Mouse (Mus musculus): Measurements from ENCODE around the gene Dnm3. TPM values are rescaled to one million over a fixed set of nuclear protein-coding genes. Genes with fewer than 3 reads are reported as not detected.
A peak's percentile ranks its signal among the peaks of the same experiment; 100 is the strongest.

Gene Dnm3
- total RNA-seq, 1 experiment from 2014 or later: 13.4 TPM

GRCm38 (mm10) chr1:162018601-162018977, 459.2 kb downstream of the Dnm3 start:
- DNase-seq: no peak

GRCm38 (mm10) chr1:162017975-162018600, 459.7 kb downstream of the Dnm3 start:
- DNase-seq: no peak

- DNase-seq: no peak
Measured at GRCm38 (mm10) chr1:162016982-162017381, 460.9 kb downstream of the Dnm3 start.

- no peak for DNase-seq
Measured at GRCm38 (mm10) chr1:162015247-162015862, 462.5 kb downstream of the Dnm3 start.

GRCm38 (mm10) chr1:162013561-162013960, 464.3 kb downstream of the Dnm3 start:
- DNase-seq: no peak

GRCm38 (mm10) chr1:162011523-162012245, 466.1 kb downstream of the Dnm3 start:
- no peak for DNase-seq

- DNase-seq: no peak
Measured at GRCm38 (mm10) chr1:162009086-162009485, 468.7 kb downstream of the Dnm3 start.

- no peak for DNase-seq
Measured at GRCm38 (mm10) chr1:162008631-162009067, 469.2 kb downstream of the Dnm3 start.

GRCm38 (mm10) chr1:162008208-162008607, 469.6 kb downstream of the Dnm3 start:
- no peak for DNase-seq

GRCm38 (mm10) chr1:162006109-162006508, 471.7 kb downstream of the Dnm3 start:
- DNase-seq: no peak

- DNase-seq: peak; percentile 13
Measured at GRCm38 (mm10) chr1:162004821-162005770, 472.7 kb downstream of the Dnm3 start.

- no peak for DNase-seq
Measured at GRCm38 (mm10) chr1:162004518-162004780, 473.4 kb downstream of the Dnm3 start.

- DNase-seq: no peak
Measured at GRCm38 (mm10) chr1:162003729-162004517, 473.9 kb downstream of the Dnm3 start.

- no peak for DNase-seq
Measured at GRCm38 (mm10) chr1:162001328-162001727, 476.5 kb downstream of the Dnm3 start.

GRCm38 (mm10) chr1:161999882-162000371, 477.9 kb downstream of the Dnm3 start:
- no peak for DNase-seq

- no peak for DNase-seq
Measured at GRCm38 (mm10) chr1:161999338-161999737, 478.5 kb downstream of the Dnm3 start.

- no peak for DNase-seq
Measured at GRCm38 (mm10) chr1:161998781-161999180, 479.1 kb downstream of the Dnm3 start.

- DNase-seq: no peak
Measured at GRCm38 (mm10) chr1:161992389-161992788, 485.4 kb downstream of the Dnm3 start.

- DNase-seq: no peak
Measured at GRCm38 (mm10) chr1:161991846-161992245, 486.0 kb downstream of the Dnm3 start.

- no peak for DNase-seq
Measured at GRCm38 (mm10) chr1:161990684-161991578, 486.9 kb downstream of the Dnm3 start.
